In the genomic region with DNA sequence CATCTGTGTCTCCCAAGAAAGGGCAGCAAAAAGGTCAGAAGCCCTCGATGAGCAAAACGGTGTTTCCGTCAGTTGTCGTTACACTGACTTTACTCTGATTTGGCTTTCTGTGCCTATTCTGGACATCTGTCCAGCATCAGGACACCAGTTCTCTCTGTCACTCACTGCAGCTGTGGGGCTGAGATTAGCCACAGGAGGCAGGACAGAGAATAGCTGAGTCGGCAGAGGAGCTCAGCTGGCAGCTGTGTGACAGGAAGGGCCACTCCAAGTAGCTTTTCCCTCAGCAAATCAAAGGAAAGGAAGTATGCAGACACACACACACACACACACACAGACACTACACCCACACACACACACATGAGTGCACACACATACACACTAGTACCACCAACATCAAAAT, we compare ENCODE assay signal across 9 mouse cellular contexts. TPM values are rescaled to one million over a fixed set of nuclear protein-coding genes. Genes with fewer than 3 reads are reported as not detected.
DNase-seq lines count a peak whose midpoint lies in the region; ATAC-seq and TF ChIP-seq lines count a peak whose summit lies in the region.
"Had no signal": no experiment of that assay in that cellular context is flagged by ENCODE, and none has a peak within 500 bp of the region (broad histone marks: within the 10 kb centered on the region; RNA-seq: fewer than 3 reads in every experiment).

No protein-coding gene starts in this region.

- no peak overlapping the region for H3K4me3 ChIP-seq in midbrain, embryonic 10.5 days
- H3K4me3 ChIP-seq in midbrain, embryonic 16.5 days (ENCODE audit: low read depth, low read length), result no peak overlapping the region
- H3K4me3 ChIP-seq in kidney, adult 2 months (ENCODE audit: insufficient read depth, low read depth, low read length), result no peak overlapping the region
- H3K4me3 ChIP-seq in neural tube, embryonic 13.5 days, result no peak overlapping the region
- H3K4me3 ChIP-seq in forebrain, embryonic 15.5 days, result no peak overlapping the region
- H3K4me3 ChIP-seq: hindbrain, embryonic 15.5 days had no signal

- H3K4me1 ChIP-seq in midbrain, embryonic 10.5 days, result peaks cover 7% of the 10 kb centered on the region; the same call in 1 of the 2 replicates
- no peaks in the 10 kb centered on the region for H3K4me1 ChIP-seq in midbrain, embryonic 16.5 days (ENCODE audit: control insufficient read depth, insufficient read depth, low read length)
- no peaks in the 10 kb centered on the region for H3K4me1 ChIP-seq in kidney, adult 2 months (ENCODE audit: control insufficient read depth, insufficient read depth, low read length)
- no peaks in the 10 kb centered on the region for H3K4me1 ChIP-seq in neural tube, embryonic 13.5 days (replicated peaks)
- no peaks in the 10 kb centered on the region for H3K4me1 ChIP-seq in forebrain, embryonic 15.5 days
- H3K4me1 ChIP-seq: hindbrain, embryonic 15.5 days had no signal

- DNase-seq in adrenal gland, adult 2 months, result peak; percentile 6
- no peak for DNase-seq in adrenal gland, adult 8-10 months
- peak; percentile 47 for DNase-seq in midbrain, embryonic 10.5 days (ENCODE audit: low spot score)
- DNase-seq in kidney, adult 2 months, result peak; percentile 26

- H3K9me3 ChIP-seq in midbrain, embryonic 10.5 days (replicated peaks), result no peaks in the 10 kb centered on the region
- no peaks in the 10 kb centered on the region for H3K9me3 ChIP-seq in midbrain, embryonic 16.5 days (replicated peaks; ENCODE audit: control insufficient read depth, low read length, poor library complexity, severe bottlenecking)
- H3K9me3 ChIP-seq in neural tube, embryonic 13.5 days, result no peaks in the 10 kb centered on the region
- no peaks in the 10 kb centered on the region for H3K9me3 ChIP-seq in forebrain, embryonic 15.5 days
- H3K9me3 ChIP-seq: hindbrain, embryonic 15.5 days had no signal

- ATAC-seq in midbrain, embryonic 16.5 days, result no peak
- 0 out of 2 replicates have a peak, but pooled peaks have one; percentile 27 for ATAC-seq in neural tube, embryonic 13.5 days (ENCODE audit: low read depth)
- no peak for ATAC-seq in forebrain, embryonic 15.5 days (replicated peaks)
- ATAC-seq in megakaryocyte progenitor cell, adult 5-6 weeks (replicated peaks; ENCODE audit: poor library complexity), result no peak

- no peak overlapping the region for H3K4me2 ChIP-seq in midbrain, embryonic 16.5 days (ENCODE audit: low read length)
- no peak overlapping the region for H3K4me2 ChIP-seq in neural tube, embryonic 13.5 days
- no peak overlapping the region for H3K4me2 ChIP-seq in forebrain, embryonic 15.5 days (replicated peaks)
- H3K4me2 ChIP-seq: hindbrain, embryonic 15.5 days had no signal

- TF ChIP-seq POLR2A in kidney, adult 2 months (IDR thresholded peaks at IDR 0.05; ENCODE audit: low read depth, low read length), result no peak

- no peaks in the 10 kb centered on the region for H3K27me3 ChIP-seq in midbrain, embryonic 10.5 days (ENCODE audit: low read depth, poor library complexity, severe bottlenecking)
- H3K27me3 ChIP-seq in midbrain, embryonic 16.5 days (ENCODE audit: control insufficient read depth, insufficient read depth, low read depth, low read length), result no peaks in the 10 kb centered on the region
- no peaks in the 10 kb centered on the region; the same call in 1 of the 2 replicates for H3K27me3 ChIP-seq in kidney, adult 2 months (replicated peaks; ENCODE audit: control insufficient read depth, insufficient read depth, low read length)
- H3K27me3 ChIP-seq in neural tube, embryonic 13.5 days, result no peaks in the 10 kb centered on the region
- no peaks in the 10 kb centered on the region for H3K27me3 ChIP-seq in forebrain, embryonic 15.5 days
- H3K27me3 ChIP-seq: hindbrain, embryonic 15.5 days had no signal

- TF ChIP-seq CTCF in kidney, adult 2 months (conservative IDR thresholded peaks at IDR 0.05; ENCODE audit: insufficient read depth, insufficient read length, low read depth, low read length), result no peak

- H3K27ac ChIP-seq in midbrain, embryonic 10.5 days (replicated peaks), result no peak overlapping the region
- no peak overlapping the region for H3K27ac ChIP-seq in midbrain, embryonic 16.5 days (ENCODE audit: low read length)
- H3K27ac ChIP-seq in kidney, adult 2 months (ENCODE audit: insufficient read depth, low read depth, low read length), result no peak overlapping the region
- H3K27ac ChIP-seq in neural tube, embryonic 13.5 days (replicated peaks), result no peak overlapping the region
- no peak overlapping the region for H3K27ac ChIP-seq in forebrain, embryonic 15.5 days (replicated peaks)
- H3K27ac ChIP-seq: hindbrain, embryonic 15.5 days had no signal

- H3K36me3 ChIP-seq in midbrain, embryonic 10.5 days, result no peaks in the 10 kb centered on the region
- no peaks in the 10 kb centered on the region for H3K36me3 ChIP-seq in midbrain, embryonic 16.5 days (ENCODE audit: control insufficient read depth, insufficient read depth, low read length)
- no peaks in the 10 kb centered on the region for H3K36me3 ChIP-seq in kidney, adult 2 months (ENCODE audit: control insufficient read depth, insufficient read depth, low read length)
- no peaks in the 10 kb centered on the region for H3K36me3 ChIP-seq in neural tube, embryonic 13.5 days
- no peaks in the 10 kb centered on the region for H3K36me3 ChIP-seq in forebrain, embryonic 15.5 days
- H3K36me3 ChIP-seq: hindbrain, embryonic 15.5 days had no signal

- 62% methylated on average over 5 of the region's 5 CpGs for WGBS in midbrain, embryonic 10.5 days
- WGBS in midbrain, embryonic 16.5 days, result 44% methylated on average over 5 of the region's 5 CpGs
- WGBS in kidney, adult 2 months, result 44% methylated on average over 5 of the region's 5 CpGs
- 51% methylated on average over 5 of the region's 5 CpGs for WGBS in neural tube, embryonic 13.5 days
- 66% methylated on average over 5 of the region's 5 CpGs for WGBS in forebrain, embryonic 15.5 days

- H3K9ac ChIP-seq in midbrain, embryonic 16.5 days (ENCODE audit: low read depth, low read length), result no peak overlapping the region
- no peak overlapping the region for H3K9ac ChIP-seq in neural tube, embryonic 13.5 days
- H3K9ac ChIP-seq in forebrain, embryonic 15.5 days (replicated peaks), result no peak overlapping the region
- H3K9ac ChIP-seq: hindbrain, embryonic 15.5 days had no signal

RNA-seq across cellular contexts. Expression of a gene that starts 46.0 kb away (rescaled TPM):
- total RNA-seq in adrenal gland, adult 2 months (2021), result 10 to 100 TPM; 17.1 to 26.9 TPM
- polyA plus RNA-seq in adrenal gland, adult 2 months (2012; rRNA removed), result 2.3 and 2.9 TPM in 2 replicates
- total RNA-seq in adrenal gland, adult 8-10 months (2022), result 10 to 100 TPM; 22.0 to 56.8 (median 34.7) TPM
- polyA plus RNA-seq in midbrain, embryonic 10.5 days (2016; fragmentation: Nextera tagmentation; extraction: Ambion mirVana), result 6.6 and 6.7 TPM in 2 replicates
- polyA plus RNA-seq in midbrain, embryonic 16.5 days (2015; fragmentation: Nextera tagmentation; extraction: Ambion mirVana), result 7.6 and 9.4 TPM in 2 replicates
- polyA plus RNA-seq in kidney, adult 2 months (2012; rRNA removed), result 2.7 and 4.3 TPM in 2 replicates
- polyA plus RNA-seq in neural tube, embryonic 13.5 days (2015; fragmentation: Nextera tagmentation; extraction: Ambion mirVana), result 10.5 and 10.9 TPM in 2 replicates
- 18.1 and 18.6 TPM in 2 replicates for polyA plus RNA-seq in forebrain, embryonic 15.5 days (2015; fragmentation: Nextera tagmentation; extraction: Ambion mirVana)
- 6.9 and 7.5 TPM in 2 replicates for total RNA-seq in megakaryocyte progenitor cell, adult 5-6 weeks (2015)
- total RNA-seq in megakaryocyte progenitor cell, adult 5-6 weeks (2017), result 3.1 and 3.3 TPM in 2 replicates
